Mouse (Mus musculus) forebrain, postnatal 0 days (tissue): ENCODE data around the gene Ppp2r5b. TPM values are rescaled to one million over a fixed set of nuclear protein-coding genes. Genes with fewer than 3 reads are reported as not detected.

Experiments
- ATAC-seq: fragments of 200-750 bp; cut with Nextera tagmentation; 2 replicates; pipeline ENCODE4 v1.8.0; 2017; ENCODE audit warnings: mild to moderate bottlenecking, moderate library complexity
- DNase-seq: peaks from one replicate; pipeline ENCODE4 v3.0.0-alpha.2; 2015
- H3K27ac ChIP-seq: fragments of 300-500 bp; sonication (generic); 2 replicates; pipeline ENCODE4 v1.5.1; 2014; ENCODE audit warnings: low read depth, mild to moderate bottlenecking, antibody characterized with exemption, low read length, moderate library complexity, mixed read lengths
- H3K27me3 ChIP-seq: fragments of 300-500 bp; sonication (generic); 2 replicates; pipeline ENCODE4 v1.6.1; 2014; ENCODE audit warnings: mild to moderate bottlenecking, low read length, mixed read lengths; ENCODE audit not compliant: insufficient read depth
- H3K36me3 ChIP-seq: fragments of 300-500 bp; sonication (generic); 2 replicates; pipeline ENCODE4 v1.6.1; 2014; ENCODE audit warnings: mild to moderate bottlenecking, moderate library complexity; ENCODE audit not compliant: insufficient read depth
- H3K4me1 ChIP-seq: fragments of 300-500 bp; sonication (generic); 2 replicates; pipeline ENCODE4 v1.6.1; 2014; ENCODE audit warnings: antibody characterized with exemption; ENCODE audit not compliant: insufficient read depth
- H3K4me2 ChIP-seq: fragments of 300-500 bp; sonication (generic); 2 replicates; pipeline ENCODE4 v1.6.1; 2014; ENCODE audit warnings: low read depth, mild to moderate bottlenecking, moderate library complexity
- H3K4me3 ChIP-seq: fragments of 300-500 bp; sonication (generic); 2 replicates; pipeline ENCODE4 v1.5.1; 2014; ENCODE audit warnings: low read depth, low read length, mixed read lengths
- H3K9ac ChIP-seq: fragments of 300-500 bp; sonication (generic); 2 replicates; pipeline ENCODE4 v1.6.1; 2014; ENCODE audit warnings: mild to moderate bottlenecking
- H3K9me3 ChIP-seq: fragments of 300-500 bp; sonication (generic); 2 replicates; pipeline ENCODE4 v1.6.1; 2016; ENCODE audit warnings: low read length
- CTCF ChIP-seq: sonication (generic); IDR thresholded peaks from 2 replicates; pipeline ENCODE4 v1.5.1; 2016; ENCODE audit warnings: antibody characterized with exemption, control low read depth, low read depth
- WGBS: fragments of 180-500 bp; shearing (Covaris S2); extraction: QIAGEN DNeasy Blood & Tissue Kit; methylation state at CpG from one replicate; pipeline ENCODE4 v1.1.7; 2014; 5-methylcytosine and 5-hydroxymethylcytosine counted together
- polyA plus RNA-seq: library from polyadenylated mRNA; unstranded; fragments of >200 nt; fragmentation: Nextera tagmentation; extraction: Ambion mirVana; gene quantifications from 2 replicates; pipeline ENCODE4 v1.2.1, GENCODE M21; 2015
- total RNA-seq: library from RNA; depleted of rRNA; stranded (reverse); fragments of >200 nt; gene quantifications from 2 replicates; pipeline ENCODE4 v1.2.3, GENCODE M21; 2014

Gene Ppp2r5b
- total and polyA plus RNA-seq, 2 experiments from 2014 or later, result 159 to 203 TPM

GRCm38 (mm10) chr19:6226135-6226534 lies 9.5 kb downstream of the Ppp2r5b start, which contains the start of gene Gpha2:
Gpha2 (plus strand) TSS chr19:6226380.
- no peak for TF ChIP-seq CTCF
- DNase-seq, result no peak
- Histone ChIP-seq H3K4me1 (no peaks in the 10 kb centered on the region), H3K36me3 (peaks cover 45% of the 10 kb centered on the region), H3K4me3 (no peak within 1 kb of the TSS), H3K4me2 (no peak within 1 kb of the TSS), H3K9ac (no peak within 1 kb of the TSS), H3K9me3 (no peaks in the 10 kb centered on the region), H3K27me3 (no peaks in the 10 kb centered on the region), H3K27ac (no peak within 1 kb of the TSS)
- 17% methylated on average over 2 of the region's 2 CpGs for WGBS
- no peak for ATAC-seq

GRCm38 (mm10) chr19:6218606-6219005 lies 17.1 kb downstream of the Ppp2r5b start:
- H3K9ac ChIP-seq, result no peak overlapping the region
- no peaks in the 10 kb centered on the region for H3K27me3 ChIP-seq
- ATAC-seq, result no peak
- no peaks in the 10 kb centered on the region for H3K9me3 ChIP-seq
- H3K4me1 ChIP-seq, result no peaks in the 10 kb centered on the region
- H3K36me3 ChIP-seq, result no peaks in the 10 kb centered on the region
- H3K27ac ChIP-seq, result no peak overlapping the region
- no peak for TF ChIP-seq CTCF
- H3K4me2 ChIP-seq, result no peak overlapping the region
- no peak for DNase-seq
- 57% methylated on average over 6 of the region's 6 CpGs for WGBS
- no peak overlapping the region for H3K4me3 ChIP-seq

DNA sequence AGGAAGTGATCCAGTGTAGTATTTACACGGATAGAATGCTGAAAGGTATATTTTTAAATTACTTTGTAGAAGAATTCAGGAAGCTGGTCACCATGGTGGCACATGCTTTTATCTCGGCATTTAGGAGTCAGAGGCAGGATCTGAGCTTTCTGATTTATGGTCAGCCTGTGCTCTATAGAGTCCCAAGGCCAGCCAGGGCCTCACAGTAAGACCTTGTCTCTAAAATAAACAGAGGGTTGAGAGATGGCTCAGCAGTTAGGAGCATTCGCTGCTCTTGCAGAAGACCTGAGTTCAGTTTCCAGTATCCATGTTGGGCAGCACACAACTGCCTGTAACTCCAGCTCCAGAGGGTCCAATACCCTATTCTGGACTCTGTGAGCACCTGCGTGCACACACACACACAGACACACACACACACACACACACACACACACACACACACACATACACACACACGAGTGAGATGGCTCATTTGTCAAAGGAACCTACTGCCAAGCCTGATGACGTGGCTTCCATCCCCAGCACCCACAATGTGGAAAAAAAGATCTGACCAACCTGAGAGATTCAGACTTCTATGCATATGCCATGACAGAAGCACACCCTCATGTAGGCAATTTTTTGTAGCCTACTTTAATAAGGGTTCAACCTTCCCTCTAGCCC lies 19.5 kb downstream of the Ppp2r5b start:
- 83% methylated on average over 6 of the region's 6 CpGs for WGBS
- no peak overlapping the region for H3K4me3 ChIP-seq
- TF ChIP-seq CTCF, result no peak
- no peak overlapping the region for H3K27ac ChIP-seq
- no peak for DNase-seq
- no peaks in the 10 kb centered on the region for H3K36me3 ChIP-seq
- no peak for ATAC-seq
- no peaks in the 10 kb centered on the region for H3K27me3 ChIP-seq
- no peaks in the 10 kb centered on the region for H3K9me3 ChIP-seq
- H3K4me1 ChIP-seq, result no peaks in the 10 kb centered on the region
- no peak overlapping the region for H3K4me2 ChIP-seq
- no peak overlapping the region for H3K9ac ChIP-seq

- H3K27ac ChIP-seq, result no peak overlapping the region
- ATAC-seq (no peak), DNase-seq (no peak)
- WGBS, result 63% methylated on average over 5 of the region's 5 CpGs
- H3K4me2 ChIP-seq, result no peak overlapping the region
- H3K4me3 ChIP-seq, result no peak overlapping the region
- no peaks in the 10 kb centered on the region for H3K4me1 ChIP-seq
- no peaks in the 10 kb centered on the region for H3K9me3 ChIP-seq
- no peak overlapping the region for H3K9ac ChIP-seq
- H3K36me3 ChIP-seq, result no peaks in the 10 kb centered on the region
- no peaks in the 10 kb centered on the region for H3K27me3 ChIP-seq
- TF ChIP-seq CTCF, result no peak
Observed at GRCm38 (mm10) chr19:6206716-6207115, 29.0 kb downstream of the Ppp2r5b start.

- DNase-seq, result no peak
- H3K36me3 ChIP-seq, result no peaks in the 10 kb centered on the region
- no peak overlapping the region for H3K27ac ChIP-seq
- no peak overlapping the region for H3K9ac ChIP-seq
- WGBS, result 78% methylated on average over 2 of the region's 2 CpGs
- TF ChIP-seq CTCF, result no peak
- H3K4me3 ChIP-seq, result no peak overlapping the region
- H3K4me2 ChIP-seq, result no peak overlapping the region
- no peaks in the 10 kb centered on the region for H3K4me1 ChIP-seq
- H3K27me3 ChIP-seq, result no peaks in the 10 kb centered on the region
- ATAC-seq, result no peak
- H3K9me3 ChIP-seq, result no peaks in the 10 kb centered on the region
Observed at GRCm38 (mm10) chr19:6204265-6204664, 31.4 kb downstream of the Ppp2r5b start.

GRCm38 (mm10) chr19:6184131-6184530 lies 51.5 kb downstream of the Ppp2r5b start, which contains the start of gene Majin:
Majin (plus strand) TSS chr19:6184388.
- Histone ChIP-seq H3K9me3 (no peaks in the 10 kb centered on the region), H3K9ac (no peak within 1 kb of the TSS), H3K4me3 (no peak within 1 kb of the TSS), H3K36me3 (no peaks in the 10 kb centered on the region), H3K27me3 (no peaks in the 10 kb centered on the region), H3K4me1 (no peaks in the 10 kb centered on the region), H3K4me2 (no peak within 1 kb of the TSS), H3K27ac (no peak within 1 kb of the TSS)
- no peak for DNase-seq
- no peak for ATAC-seq
- 90% methylated on average over 23 of the region's 23 CpGs for WGBS
- no peak for TF ChIP-seq CTCF

DNA sequence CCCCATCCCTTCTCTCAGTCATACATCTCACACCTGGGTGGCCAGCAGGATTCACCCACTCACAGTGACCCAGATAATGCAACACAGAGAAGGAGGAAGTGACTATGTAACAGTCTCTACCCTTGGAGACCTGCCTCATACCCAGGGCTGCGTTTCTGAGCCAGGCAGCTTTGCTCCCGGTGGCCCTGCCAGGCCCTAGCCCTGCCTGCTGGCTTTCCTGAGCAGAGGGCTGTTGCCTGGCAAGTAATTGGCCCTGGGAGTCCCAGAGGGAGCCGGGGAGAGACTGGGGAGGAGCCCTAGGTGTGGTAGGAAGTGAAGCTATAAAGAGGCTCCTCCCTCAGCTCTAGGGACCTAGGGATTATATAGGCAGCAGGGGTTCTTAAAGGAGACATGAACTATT lies 53.1 kb downstream of the Ppp2r5b start:
- no peak for TF ChIP-seq CTCF
- WGBS, result 14% methylated on average over 3 of the region's 3 CpGs
- no peak overlapping the region for H3K27ac ChIP-seq
- DNase-seq, result no peak
- no peaks in the 10 kb centered on the region for H3K4me1 ChIP-seq
- H3K36me3 ChIP-seq, result no peaks in the 10 kb centered on the region
- no peak overlapping the region for H3K9ac ChIP-seq
- ATAC-seq, result no peak
- H3K4me2 ChIP-seq, result no peak overlapping the region
- no peaks in the 10 kb centered on the region for H3K9me3 ChIP-seq
- H3K4me3 ChIP-seq, result no peak overlapping the region
- H3K27me3 ChIP-seq, result no peaks in the 10 kb centered on the region
